Mouse (Mus musculus) neutrophil, adult 5-6 weeks (primary cell): ENCODE measurements around the gene Eef1a1. TPM values are rescaled to one million over a fixed set of nuclear protein-coding genes. Genes with fewer than 3 reads are reported as not detected.
"Not testable (repeated sequence)": the region's sequence is repeated elsewhere in the genome, so short reads cannot be mapped to it uniquely, and the experiment has no call there.

Source experiments
- ATAC-seq: fragments of 151-379, 151-347 bp; 2 replicates; pipeline ENCODE4 v1.8.0; 2017; ENCODE audit warnings: mild to moderate bottlenecking, moderate TSS enrichment; ENCODE audit not compliant: insufficient number of reproducible peaks, poor library complexity, low FRiP score, severe bottlenecking; ENCODE audit errors: extremely low read depth
- total RNA-seq: library from RNA; stranded (forward); fragments of 200-1000 nt; gene quantifications from 2 replicates; pipeline ENCODE4 v1.2.3, GENCODE M21; 2017

Gene Eef1a1
- 5,017 and 5,158 TPM in 2 replicates for total RNA-seq

GRCm38 (mm10) chr9:78488890-78489420, at the start of gene Eef1a1:
Gene Eef1a1, minus strand, starts transcription at chr9:78489151.
- peak; percentile 79 for ATAC-seq

- no peak for ATAC-seq
Measured at GRCm38 (mm10) chr9:78538421-78538820, 49.5 kb upstream of the Eef1a1 start.

- no peak for ATAC-seq
Measured at GRCm38 (mm10) chr9:78537154-78537873, 48.4 kb upstream of the Eef1a1 start.

GRCm38 (mm10) chr9:78534606-78535005, 45.7 kb upstream of the Eef1a1 start:
- ATAC-seq = no peak

GRCm38 (mm10) chr9:78533296-78533935, 44.5 kb upstream of the Eef1a1 start:
- ATAC-seq = peak; percentile 96

- ATAC-seq = no peak
Measured at GRCm38 (mm10) chr9:78532341-78532819, 43.4 kb upstream of the Eef1a1 start.

- no peak for ATAC-seq
Measured at GRCm38 (mm10) chr9:78531816-78532215, 42.9 kb upstream of the Eef1a1 start.

- ATAC-seq = peak; percentile 77
Measured at GRCm38 (mm10) chr9:78527767-78528381, 38.9 kb upstream of the Eef1a1 start.

GRCm38 (mm10) chr9:78527301-78527761, 38.4 kb upstream of the Eef1a1 start:
- peak; percentile 84 for ATAC-seq

GRCm38 (mm10) chr9:78526206-78526605, 37.3 kb upstream of the Eef1a1 start:
- no peak for ATAC-seq

- no peak for ATAC-seq
Measured at GRCm38 (mm10) chr9:78525451-78526135, 36.6 kb upstream of the Eef1a1 start.

- peak; percentile 75 for ATAC-seq
Measured at GRCm38 (mm10) chr9:78521689-78522088, 32.7 kb upstream of the Eef1a1 start.

- peak; percentile 16 for ATAC-seq
Measured at GRCm38 (mm10) chr9:78520780-78521601, 32.0 kb upstream of the Eef1a1 start.

- no peak for ATAC-seq
Measured at GRCm38 (mm10) chr9:78520127-78520779, 31.3 kb upstream of the Eef1a1 start.

GRCm38 (mm10) chr9:78517237-78517636, 28.3 kb upstream of the Eef1a1 start:
- not testable (repeated sequence) for ATAC-seq

GRCm38 (mm10) chr9:78516125-78516524, 27.2 kb upstream of the Eef1a1 start:
- no peak for ATAC-seq

GRCm38 (mm10) chr9:78514681-78515080, 25.7 kb upstream of the Eef1a1 start:
- ATAC-seq = no peak
